Mouse (Mus musculus) layer of hippocampus, adult 2 months (tissue): ENCODE measurements around the gene Dlx6. TPM values are rescaled to one million over a fixed set of nuclear protein-coding genes. Genes with fewer than 3 reads are reported as not detected.

ENCODE experiments used
- DNase-seq, 2 experiments: peaks; one replicate each; pipeline ENCODE4 v3.0.0; 2022; ENCODE audit warnings: low spot score in 2 of 2
- H3K27ac ChIP-seq: fragments of 200-600 bp; 2 replicates; pipeline ENCODE4 v1.8.1; 2022
- H3K4me3 ChIP-seq: fragments of 200-600 bp; 2 replicates; pipeline ENCODE4 v1.8.1; 2022; ENCODE audit warnings: mild to moderate bottlenecking
- CTCF ChIP-seq: fragments of 200-600 bp; conservative IDR thresholded peaks from 2 replicates; pipeline ENCODE4 v1.8.1; 2022; ENCODE audit warnings: antibody characterized with exemption, mild to moderate bottlenecking, moderate library complexity
- total RNA-seq, 2 experiments: library from RNA; stranded (reverse); gene quantifications; 2 replicates each; pipeline ENCODE4 v1.2.3; 2021

Dlx6 gene
- total RNA-seq, 2 experiments from 2014 or later, result 7.5 to 8.5 TPM

DNA sequence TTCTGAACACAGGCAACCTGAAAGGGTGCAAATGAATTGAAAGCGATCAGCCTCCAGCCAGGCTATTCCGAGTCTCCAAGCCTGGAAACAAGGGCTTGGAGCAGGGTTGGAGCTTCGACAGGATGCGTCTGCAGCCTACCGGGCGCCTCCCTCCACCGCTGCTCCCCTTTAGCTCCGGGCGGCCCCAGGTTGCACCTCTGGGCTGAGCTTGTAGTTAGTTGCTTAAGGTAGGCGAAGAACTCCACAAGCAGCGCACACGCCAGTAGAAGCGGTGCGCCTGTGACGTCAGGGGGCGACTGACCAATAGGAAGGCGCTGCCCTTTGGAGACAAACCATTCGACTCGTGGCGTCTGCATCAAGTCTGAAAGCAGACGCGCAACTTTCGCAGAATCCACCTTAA, 523 bp upstream of the Dlx6 start:
- TF ChIP-seq CTCF, result no peak
- DNase-seq, result peak in 1 of 2 experiments; percentile 42
- peak overlapping the region; percentile 27; the same call in 1 of the 2 replicates for H3K4me3 ChIP-seq
- H3K27ac ChIP-seq, result no peak overlapping the region

DNA sequence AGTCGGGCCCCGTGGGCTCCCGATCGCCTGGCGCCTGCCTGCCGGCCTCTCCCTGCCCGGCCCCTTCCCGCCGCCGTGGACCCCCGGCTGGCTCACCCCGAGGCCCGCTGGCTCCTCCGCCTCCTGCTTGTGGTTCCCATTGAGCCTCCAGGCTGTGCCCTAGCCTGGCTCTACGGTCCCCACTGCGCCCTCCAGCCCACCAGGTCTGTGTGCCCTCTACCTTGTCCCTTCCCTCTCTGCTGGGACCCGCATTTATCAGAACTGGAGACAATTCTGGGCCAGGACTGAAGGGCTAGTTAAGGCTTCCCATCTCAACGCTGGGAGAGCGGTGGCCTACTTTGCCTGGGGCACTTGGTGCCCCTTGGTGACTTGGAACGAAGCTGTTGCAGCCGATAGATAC, 821 bp downstream of the Dlx6 start:
- H3K27ac ChIP-seq, result peak overlapping the region; percentile 10; the same call in 1 of the 2 replicates
- no peak for DNase-seq
- no peak for TF ChIP-seq CTCF
- peak overlapping the region; percentile 34 for H3K4me3 ChIP-seq

DNA sequence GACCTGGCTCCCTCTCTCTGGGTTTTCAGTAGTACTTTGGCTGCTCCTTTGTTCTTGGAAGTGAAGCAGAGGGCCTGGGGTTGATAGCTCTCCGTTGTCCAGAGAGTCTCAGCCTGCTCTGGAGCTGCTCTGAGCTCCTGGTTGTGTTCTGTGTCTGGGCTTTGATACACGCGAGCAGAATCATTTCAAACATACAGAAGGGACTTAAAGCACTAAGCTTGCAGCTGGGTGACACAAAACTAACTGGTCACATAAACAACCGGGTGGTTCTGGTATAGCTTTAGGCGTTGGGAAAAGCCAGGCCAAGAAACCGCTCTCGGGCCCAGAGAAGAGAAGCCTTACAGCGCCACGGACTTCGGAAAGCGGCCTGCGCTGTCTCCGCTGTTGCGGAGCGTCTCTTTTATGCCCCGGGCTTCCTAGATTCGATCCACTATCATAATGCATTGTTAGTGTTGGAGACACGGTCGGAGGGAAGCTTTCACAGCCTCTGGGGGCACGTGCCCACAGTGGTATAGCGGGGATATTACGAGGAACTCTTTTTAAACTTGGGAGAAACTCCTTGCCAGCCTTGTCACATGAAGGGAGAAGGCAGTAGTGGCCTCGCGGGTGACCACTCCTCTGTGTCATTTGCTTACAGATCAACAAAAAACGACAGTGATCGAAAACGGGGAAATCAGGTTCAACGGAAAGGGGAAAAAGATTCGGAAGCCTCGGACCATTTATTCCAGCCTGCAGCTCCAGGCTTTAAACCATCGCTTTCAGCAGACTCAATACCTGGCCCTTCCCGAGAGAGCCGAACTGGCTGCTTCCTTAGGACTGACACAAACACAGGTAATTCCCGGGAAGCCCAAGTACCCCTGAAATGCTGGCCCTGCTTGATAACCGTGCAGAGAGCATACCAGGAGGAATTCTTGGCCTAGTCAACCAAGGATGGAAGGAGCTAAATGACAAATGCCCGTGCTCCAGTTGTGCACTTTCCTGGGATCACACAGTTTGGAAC, 1.6 kb downstream of the Dlx6 start:
- no peak for DNase-seq
- Histone ChIP-seq H3K27ac (no peak overlapping the region; the same call in 1 of the 2 replicates), H3K4me3 (no peak overlapping the region)
- TF ChIP-seq CTCF, result no peak

DNA sequence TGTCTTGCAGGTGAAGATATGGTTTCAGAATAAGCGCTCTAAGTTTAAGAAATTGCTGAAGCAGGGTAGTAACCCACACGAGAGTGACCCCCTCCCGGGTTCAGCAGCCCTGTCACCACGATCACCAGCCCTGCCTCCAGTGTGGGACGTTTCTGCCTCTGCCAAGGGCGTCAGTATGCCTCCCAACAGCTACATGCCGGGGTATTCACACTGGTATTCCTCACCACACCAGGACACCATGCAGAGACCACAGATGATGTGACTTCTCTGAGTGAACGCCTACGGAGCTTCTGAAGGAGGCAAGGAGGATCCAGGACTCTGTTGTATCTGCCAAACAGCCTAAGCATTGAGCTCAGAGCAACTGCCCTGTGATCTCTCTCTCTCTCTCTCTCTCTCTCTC, 3.9 kb downstream of the Dlx6 start:
- DNase-seq, result no peak
- TF ChIP-seq CTCF, result no peak
- Histone ChIP-seq H3K4me3 (no peak overlapping the region), H3K27ac (no peak overlapping the region)

DNA sequence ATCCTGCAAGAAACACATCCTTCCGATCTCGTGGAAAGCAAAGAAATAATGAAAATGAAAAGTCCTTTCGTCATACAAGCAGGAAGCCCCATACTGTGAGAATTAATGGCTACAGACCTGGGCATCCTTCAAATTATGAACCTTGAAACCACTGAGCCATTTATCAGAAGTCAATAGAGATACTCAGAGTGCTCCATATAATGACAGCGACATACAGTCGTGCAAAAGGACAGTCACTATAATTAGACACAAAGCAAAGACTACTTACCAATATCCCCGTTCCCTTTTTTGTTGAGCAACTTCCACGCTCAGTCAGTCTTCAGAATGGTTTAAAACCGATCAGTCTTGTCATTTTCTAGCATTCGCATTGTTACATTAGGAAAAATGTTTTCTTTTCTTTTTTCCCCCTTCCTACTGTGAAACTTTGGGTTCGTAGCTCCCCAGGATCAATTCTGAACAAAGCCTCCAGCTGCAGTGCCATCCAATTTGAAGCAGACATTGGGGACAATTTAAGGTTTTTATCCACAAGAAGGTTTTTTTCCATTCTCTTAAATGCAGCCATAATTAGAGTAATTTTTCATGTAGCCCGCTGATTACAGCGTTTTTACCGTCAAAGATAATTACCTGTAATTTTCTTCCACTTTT, 6.0 kb downstream of the Dlx6 start:
- no peak overlapping the region; the same call in 1 of the 2 replicates for H3K4me3 ChIP-seq
- no peak for TF ChIP-seq CTCF
- H3K27ac ChIP-seq, result no peak overlapping the region
- no peak for DNase-seq

DNA sequence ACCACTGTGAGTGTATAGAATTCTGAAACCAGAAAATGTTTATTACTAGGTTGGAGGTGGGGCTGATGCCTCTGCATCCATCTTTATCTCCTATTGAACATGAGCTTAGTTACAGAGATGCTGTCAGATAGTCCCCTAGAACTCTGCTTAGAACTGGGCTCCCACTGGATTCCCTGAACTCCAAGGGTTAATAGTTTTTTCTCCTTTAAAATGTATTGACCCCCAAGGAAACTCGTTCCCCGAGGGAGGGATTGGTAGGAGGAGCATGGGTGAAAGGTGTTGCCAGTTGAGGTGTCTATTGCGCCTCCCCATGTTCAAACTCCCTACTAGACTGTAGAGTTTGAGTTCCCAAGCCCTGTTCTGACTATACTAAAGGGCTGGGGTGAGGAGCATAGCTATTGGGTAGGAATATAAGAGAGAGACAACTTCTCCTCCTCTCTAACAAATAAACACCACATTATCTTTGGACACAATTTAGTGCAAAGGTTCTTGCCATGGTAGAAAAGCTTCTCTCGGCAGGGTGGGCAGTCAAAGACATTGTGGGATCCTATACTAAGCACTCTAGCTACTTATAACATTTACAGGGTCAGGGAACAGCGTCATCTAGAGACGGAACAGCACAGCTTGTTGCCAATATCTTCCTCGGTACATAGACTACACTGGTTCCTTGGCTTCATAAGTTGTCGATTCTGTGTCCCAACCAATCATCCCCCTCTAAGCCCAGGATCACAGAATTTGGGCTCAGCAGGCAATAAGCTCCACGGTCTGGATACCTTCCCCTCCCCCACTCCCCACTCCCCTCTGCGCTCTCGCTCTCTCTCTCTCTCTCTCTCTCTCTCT, 7.0 kb downstream of the Dlx6 start:
- no peak for DNase-seq
- TF ChIP-seq CTCF, result no peak
- Histone ChIP-seq H3K27ac (no peak overlapping the region), H3K4me3 (no peak overlapping the region)

DNA sequence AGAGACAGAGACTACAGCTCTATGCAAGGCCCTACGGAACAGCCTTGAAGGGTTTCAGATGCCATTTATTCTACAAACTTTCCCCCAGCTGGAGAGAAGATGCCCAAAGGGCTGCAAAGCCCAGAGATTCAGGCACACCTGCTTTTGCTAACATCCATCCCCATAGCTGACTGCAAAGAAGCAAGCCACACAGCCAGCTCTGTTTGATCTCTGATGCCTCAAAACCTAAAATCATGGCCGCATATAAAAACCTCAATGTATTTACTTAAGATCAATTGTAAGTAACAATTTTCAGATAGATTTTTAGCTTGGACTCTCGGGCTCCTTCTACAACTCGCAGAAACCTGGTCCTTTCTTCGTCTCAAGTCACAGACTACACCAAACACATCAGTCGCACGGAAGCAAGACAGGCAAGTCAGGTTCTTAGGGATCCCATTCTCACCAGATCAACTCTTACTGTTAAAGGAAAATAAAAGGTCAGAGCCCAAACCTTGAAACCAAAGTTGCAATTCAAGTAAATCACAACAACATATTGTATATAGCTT, 7.8 kb downstream of the Dlx6 start:
- Histone ChIP-seq H3K4me3 (no peak overlapping the region), H3K27ac (no peak overlapping the region)
- DNase-seq, result no peak
- TF ChIP-seq CTCF, result no peak

DNA sequence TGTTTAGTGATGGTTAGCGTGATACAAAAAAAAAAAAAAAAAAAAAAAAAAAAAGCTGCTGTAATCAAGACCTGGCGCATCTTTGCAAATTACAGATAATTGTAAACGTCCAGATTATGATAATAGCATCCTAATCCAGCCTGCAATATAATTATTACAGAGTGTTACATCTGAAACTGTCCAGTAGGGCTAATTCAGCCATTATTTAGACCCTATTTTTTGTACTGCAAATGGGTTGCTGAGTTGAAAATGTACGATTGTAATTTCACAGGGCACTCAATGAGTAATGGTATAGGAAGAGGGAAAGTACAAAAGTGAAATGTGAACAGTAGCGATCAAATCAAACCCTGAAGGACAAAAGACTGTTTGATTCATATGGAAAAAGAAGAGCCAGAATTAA, 8.6 kb downstream of the Dlx6 start:
- Histone ChIP-seq H3K27ac (no peak overlapping the region), H3K4me3 (no peak overlapping the region)
- DNase-seq, result no peak
- TF ChIP-seq CTCF, result no peak; the same call in 1 of the 2 replicates

DNA sequence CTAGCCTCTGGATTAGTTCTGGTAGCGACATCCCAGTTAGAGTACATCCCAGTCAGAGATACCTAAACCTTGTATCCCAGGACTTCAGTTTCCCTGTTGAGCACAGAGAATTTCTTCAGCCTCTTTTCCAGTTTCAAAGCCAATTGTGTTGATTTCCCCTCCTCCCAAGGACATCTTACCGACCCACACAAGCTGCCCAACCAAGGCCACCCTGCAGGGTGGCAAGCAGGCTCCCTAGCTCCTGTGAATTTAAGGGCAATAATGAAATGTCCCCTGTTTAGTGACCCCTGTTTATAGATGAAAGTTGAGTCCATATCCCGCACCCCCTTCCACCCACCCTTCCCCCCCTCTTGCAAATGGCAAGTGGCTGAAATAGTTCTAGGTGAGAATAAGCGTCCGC, 9.7 kb downstream of the Dlx6 start:
- no peak for DNase-seq
- Histone ChIP-seq H3K4me3 (no peak overlapping the region), H3K27ac (no peak overlapping the region)
- TF ChIP-seq CTCF, result no peak

DNA sequence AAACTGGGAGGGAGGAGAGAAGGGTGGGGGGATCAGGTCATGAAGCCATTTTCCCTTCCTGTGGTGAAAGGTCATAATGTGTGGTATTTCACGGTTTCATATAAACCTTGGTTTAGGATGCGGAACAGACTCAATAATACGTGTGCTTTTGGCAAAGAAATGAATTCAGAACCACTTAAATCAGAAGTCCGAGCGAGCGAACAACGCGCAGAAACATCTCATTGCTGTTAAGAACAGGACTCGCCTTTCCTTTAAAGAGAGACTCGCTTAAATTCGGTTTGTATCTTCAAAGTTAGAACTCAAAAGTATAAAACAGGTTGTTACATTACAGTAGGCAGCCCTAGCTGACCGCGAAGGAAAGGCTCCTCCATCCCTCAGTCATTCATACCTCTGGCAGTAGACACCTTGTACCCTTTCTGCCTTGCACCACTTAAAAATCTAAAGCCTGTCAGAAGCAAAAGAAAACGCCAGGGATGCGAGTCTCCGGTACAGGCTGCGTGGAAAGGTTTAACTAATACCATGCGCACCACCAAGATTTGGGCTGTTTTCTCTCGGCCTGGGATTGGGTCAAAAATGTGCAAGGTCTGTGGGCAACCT, 10.4 kb downstream of the Dlx6 start:
- H3K4me3 ChIP-seq, result no peak overlapping the region; the same call in 1 of the 2 replicates
- no peak for TF ChIP-seq CTCF

DNA sequence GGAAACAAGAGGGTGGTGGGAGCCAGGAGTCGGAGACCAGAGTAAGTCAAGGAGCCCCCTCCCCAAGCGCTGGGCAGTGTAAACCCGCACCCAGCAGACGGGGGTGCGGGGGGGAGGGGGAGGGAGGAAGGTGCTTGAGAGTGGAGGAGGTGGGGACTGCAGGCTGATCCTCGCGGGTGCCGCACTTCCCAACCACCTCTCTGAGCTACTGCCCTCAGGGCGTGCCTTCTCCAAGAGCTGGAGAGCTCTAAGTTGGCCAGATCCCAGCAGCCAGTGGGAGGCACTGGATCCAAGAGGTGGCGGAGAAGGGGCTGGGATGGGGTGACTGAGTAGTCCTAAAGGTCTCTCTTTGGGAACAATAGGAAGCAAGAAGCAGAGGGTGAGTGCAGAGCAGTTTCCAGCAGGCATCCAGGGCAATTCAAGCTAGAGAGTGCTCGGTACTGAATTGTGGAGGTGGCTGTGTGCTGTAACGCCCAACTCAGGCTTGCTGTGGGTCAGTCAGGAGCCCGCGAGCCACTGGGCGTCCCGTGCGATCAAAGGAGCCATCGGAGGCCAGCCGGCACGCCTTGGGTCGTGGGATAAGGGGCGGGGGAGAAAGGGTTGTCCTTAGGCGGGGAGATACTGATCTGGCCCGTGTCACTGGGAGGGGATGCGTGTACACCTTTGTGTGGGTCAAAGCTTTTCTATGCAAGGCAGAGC, 11.1 kb downstream of the Dlx6 start:
- H3K27ac ChIP-seq, result no peak overlapping the region
- TF ChIP-seq CTCF, result no peak

More for the DNA sequence above, 10.4 kb downstream of the Dlx6 start:
- no peak for DNase-seq
- H3K27ac ChIP-seq, result no peak overlapping the region

More for the DNA sequence above, 11.1 kb downstream of the Dlx6 start:
- no peak overlapping the region for H3K4me3 ChIP-seq
- DNase-seq, result no peak
